Mouse (Mus musculus) MEL (cell line): ENCODE data around the gene Cbx8.

Experiments
- CTCF ChIP-seq, 3 experiments: IDR thresholded peaks in 2 of 3; conservative IDR thresholded peaks in 1 of 3; 2 replicates each; pipeline ENCODE4 v1.5.1; 2011 to 2012; ENCODE audit warnings: low read length in 3 of 3, low read depth in 2 of 3, mild to moderate bottlenecking in 2 of 3, improper control_type of control experiment in 1 of 3, inconsistent platforms in 1 of 3, mixed read lengths in 1 of 3, moderate library complexity in 1 of 3; ENCODE audit not compliant: control insufficient read depth in 1 of 3, insufficient read depth in 1 of 3, poor library complexity in 1 of 3, severe bottlenecking in 1 of 3
- EP300 ChIP-seq, 2 experiments: IDR thresholded peaks; 2 replicates each; pipeline ENCODE4 v1.6.1; 2011; ENCODE audit warnings: improper control_type of control experiment in 2 of 2, low read length in 2 of 2, low read depth in 1 of 2, mild to moderate bottlenecking in 1 of 2
- GABPA ChIP-seq: IDR thresholded peaks from 2 replicates; pipeline ENCODE4 v1.6.1; 2012; ENCODE audit warnings: low read depth, mild to moderate bottlenecking, inconsistent platforms, low read length, improper control_type of control experiment, moderate library complexity
- JUND ChIP-seq: IDR thresholded peaks from 2 replicates; pipeline ENCODE4 v1.6.1; 2011; ENCODE audit warnings: low read depth, mild to moderate bottlenecking, improper control_type of control experiment, low read length
- KAT2A ChIP-seq: conservative IDR thresholded peaks from 2 replicates; pipeline ENCODE4 v1.6.1; 2012; ENCODE audit warnings: low read depth, low read length, improper control_type of control experiment, inconsistent platforms
- MAX ChIP-seq: IDR thresholded peaks from 2 replicates; pipeline ENCODE4 v1.6.1; 2011; ENCODE audit warnings: low read length, improper control_type of control experiment
- NELFE ChIP-seq: IDR thresholded peaks from 2 replicates; pipeline ENCODE4 v1.6.1; 2011; ENCODE audit warnings: low read depth, low read length, improper control_type of control experiment
- POLR2A ChIP-seq, 2 experiments: IDR thresholded peaks; 2 replicates each; pipeline ENCODE4 v1.6.1; 2011 to 2012; ENCODE audit warnings: low read length in 2 of 2, mild to moderate bottlenecking in 2 of 2, control low read depth in 1 of 2, improper control_type of control experiment in 1 of 2, low read depth in 1 of 2, moderate library complexity in 1 of 2; ENCODE audit not compliant: control insufficient read depth in 1 of 2, insufficient read depth in 1 of 2, poor library complexity in 1 of 2
- SIN3A ChIP-seq: IDR thresholded peaks from 2 replicates; pipeline ENCODE4 v1.6.1; 2012; ENCODE audit warnings: low read length, improper control_type of control experiment, inconsistent platforms
- ZC3H11A ChIP-seq: IDR thresholded peaks from 2 replicates; pipeline ENCODE4 v1.6.1; 2012; ENCODE audit warnings: low read depth, mild to moderate bottlenecking, inconsistent platforms, low read length, improper control_type of control experiment
- ZKSCAN1 ChIP-seq: IDR thresholded peaks from 2 replicates; pipeline ENCODE4 v1.6.1; 2012; ENCODE audit warnings: low read depth, mild to moderate bottlenecking, inconsistent platforms, low read length, improper control_type of control experiment, moderate library complexity

GRCm38 (mm10) chr11:119055571-119056131 is 14.9 kb upstream of the Cbx8 start:
- TF ChIP-seq POLR2A (IDR thresholded peaks at IDR 0.05; ENCODE audit: control insufficient read depth in 1 of 2, insufficient read depth in 1 of 2, low read depth in 1 of 2, low read length in 2 of 2, poor library complexity in 1 of 2) (no peak), MAX (no peak), JUND (no peak), EP300 (IDR thresholded peaks at IDR 0.05; ENCODE audit: low read depth in 1 of 2, low read length in 2 of 2) (no peak), ZKSCAN1 (no peak), NELFE (no peak), SIN3A (no peak), GABPA (no peak), CTCF (IDR thresholded peaks at IDR 0.05 in 2 of 3, conservative IDR thresholded peaks at IDR 0.05 in 1 of 3; ENCODE audit: control insufficient read depth in 1 of 3, insufficient read depth in 1 of 3, low read depth in 2 of 3, low read length in 3 of 3, poor library complexity in 1 of 3, severe bottlenecking in 1 of 3) (no peak), KAT2A (no peak), ZC3H11A (no peak)
